Mouse (Mus musculus) olfactory bulb, adult 2 months (tissue): ENCODE measurements around the gene Lmod1. TPM values are rescaled to one million over a fixed set of nuclear protein-coding genes. Genes with fewer than 3 reads are reported as not detected.
A peak's percentile ranks its signal among the peaks of the same experiment; 100 is the strongest.
"Not testable (repeated sequence)": the region's sequence is repeated elsewhere in the genome, so short reads cannot be mapped to it uniquely, and the experiment has no call there.

ENCODE experiments used
- H3K27ac ChIP-seq: fragments of 200-500 bp; 2 replicates; pipeline ENCODE4 v1.5.1; 2012; ENCODE audit warnings: low read depth, low read length; ENCODE audit not compliant: insufficient read depth
- H3K4me1 ChIP-seq: fragments of 200-500 bp; 2 replicates; pipeline ENCODE4 v1.6.1; 2012; ENCODE audit warnings: low read length; ENCODE audit not compliant: control insufficient read depth, insufficient read depth
- H3K4me3 ChIP-seq: fragments of 200-500 bp; 2 replicates; pipeline ENCODE4 v1.5.1; 2012; ENCODE audit warnings: mild to moderate bottlenecking, low read depth, low read length, moderate library complexity; ENCODE audit not compliant: insufficient read depth
- CTCF ChIP-seq: fragments of 200-500 bp; IDR thresholded peaks from 2 replicates; pipeline ENCODE4 v1.5.1; 2012; ENCODE audit warnings: low read depth, mild to moderate bottlenecking, low read length, moderate library complexity; ENCODE audit not compliant: insufficient read depth
- POLR2A ChIP-seq: fragments of 200-500 bp; IDR thresholded peaks from 2 replicates; pipeline ENCODE4 v1.6.1; 2012; ENCODE audit warnings: mild to moderate bottlenecking, low read depth, low read length, moderate library complexity; ENCODE audit not compliant: insufficient read depth
- WGBS: fragments of 180-500 bp; shearing (Covaris S2); methylation state at CpG from one replicate; pipeline ENCODE4 v1.1.7; 2018; 5-methylcytosine and 5-hydroxymethylcytosine counted together
- polyA plus RNA-seq: library from polyadenylated mRNA; stranded (reverse); fragments of >200 nt; gene quantifications from 2 replicates; pipeline ENCODE4 v1.2.4, GENCODE M21; 2012; ENCODE audit warnings: low replicate concordance; ENCODE audit not compliant: missing spikeins, insufficient read depth, insufficient read length

Lmod1 gene
- polyA plus RNA-seq, 1 experiment, result not detected

DNA sequence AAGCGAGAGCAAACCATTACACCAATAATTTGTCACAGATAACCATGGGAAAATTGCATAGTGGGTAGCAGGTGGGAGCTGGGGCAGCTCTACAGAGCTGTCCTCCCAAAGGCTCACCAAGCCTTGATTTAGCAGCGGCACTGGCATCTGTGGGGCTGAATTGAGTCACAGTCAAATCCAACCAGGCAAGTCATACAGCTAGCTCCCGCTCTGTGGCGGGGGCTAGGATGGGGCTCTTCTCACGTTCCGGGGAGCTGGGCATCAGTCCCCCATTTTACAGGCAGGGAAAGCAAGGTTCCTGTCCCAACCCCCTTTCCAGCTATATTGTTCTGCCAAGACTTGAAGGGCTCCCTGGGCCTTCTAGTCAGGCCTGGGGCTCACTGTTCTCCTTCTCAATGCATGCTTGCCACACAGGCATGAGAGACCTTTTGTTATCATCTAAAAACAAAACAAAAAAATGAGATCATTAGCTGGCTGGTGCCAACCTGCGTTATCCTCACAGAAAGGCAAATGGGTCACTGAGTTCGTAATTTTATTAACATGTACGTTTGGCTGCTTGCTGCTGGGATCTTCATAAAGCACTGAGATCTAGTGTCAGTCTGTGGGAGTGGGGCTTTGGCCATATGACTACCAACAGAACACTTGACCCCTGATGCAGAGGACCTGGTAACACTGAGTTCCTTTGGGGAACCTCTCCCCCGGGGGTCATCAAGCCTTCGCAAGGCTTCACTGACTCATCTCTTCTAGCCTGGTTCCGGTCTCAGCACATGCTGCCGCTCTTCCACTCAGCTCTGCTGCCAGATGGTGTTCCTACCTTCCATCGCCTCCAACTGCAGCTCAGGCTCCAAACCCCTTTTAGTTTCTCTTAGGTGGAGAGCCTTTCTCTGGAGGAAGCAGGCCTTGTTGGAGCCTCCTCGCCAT is 55.7 kb downstream of the Lmod1 start:
- no peak overlapping the region for H3K4me3 ChIP-seq
- WGBS, result 28% methylated on average over 15 of the region's 15 CpGs
- peaks cover 28% of the 10 kb centered on the region for H3K4me1 ChIP-seq
- no peak for TF ChIP-seq POLR2A
- TF ChIP-seq CTCF, result no peak
- peak overlapping the region; percentile 89 for H3K27ac ChIP-seq

DNA sequence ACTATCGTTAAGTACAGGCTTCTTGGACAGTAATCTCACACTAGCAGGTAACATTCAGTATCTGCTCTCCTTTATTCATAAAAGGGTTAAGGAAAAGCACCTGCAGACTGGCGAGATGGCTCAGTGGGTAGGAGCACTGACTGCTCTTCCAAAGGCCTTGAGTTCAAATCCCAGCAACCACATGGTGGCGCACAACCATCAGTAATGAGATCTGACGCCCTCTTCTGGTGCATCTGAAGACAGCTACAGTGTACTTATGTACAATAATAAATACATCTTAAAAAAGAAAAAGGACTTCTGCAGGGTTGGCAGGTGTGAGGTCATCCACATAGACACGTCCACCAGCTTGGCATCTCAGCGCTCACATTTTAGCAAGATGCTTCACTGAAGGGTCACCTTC is 57.0 kb downstream of the Lmod1 start:
- 71% methylated on average over 6 of the region's 6 CpGs for whole genome bisulfite sequencing
- not testable (repeated sequence) for H3K4me3 ChIP-seq, H3K27ac ChIP-seq
- H3K4me1 ChIP-seq, result peaks cover 26% of the 10 kb centered on the region

DNA sequence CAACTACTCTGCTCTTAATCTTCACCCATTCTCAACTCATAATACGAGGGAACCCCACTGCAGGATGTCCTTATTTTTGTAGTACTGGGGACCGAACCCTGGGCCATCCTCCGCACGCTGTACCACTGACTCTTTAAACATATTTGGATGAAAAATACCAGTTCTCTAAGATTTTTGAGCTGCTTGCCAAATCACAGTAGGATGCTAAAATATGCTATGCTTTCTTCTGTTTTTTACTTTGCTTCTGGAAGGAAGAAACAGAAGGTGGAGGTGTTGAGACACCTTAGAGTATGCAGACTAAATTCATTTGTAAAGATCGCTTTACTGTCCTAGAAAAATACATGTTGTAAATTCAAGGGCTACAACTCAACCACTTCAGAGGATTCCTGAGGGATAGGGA is 59.6 kb downstream of the Lmod1 start:
- WGBS, result 93% methylated on average over 5 of the region's 5 CpGs
- no peak overlapping the region for H3K27ac ChIP-seq
- H3K4me1 ChIP-seq, result peaks cover 12% of the 10 kb centered on the region
- H3K4me3 ChIP-seq, result no peak overlapping the region
- TF ChIP-seq POLR2A (no peak), CTCF (no peak)

DNA sequence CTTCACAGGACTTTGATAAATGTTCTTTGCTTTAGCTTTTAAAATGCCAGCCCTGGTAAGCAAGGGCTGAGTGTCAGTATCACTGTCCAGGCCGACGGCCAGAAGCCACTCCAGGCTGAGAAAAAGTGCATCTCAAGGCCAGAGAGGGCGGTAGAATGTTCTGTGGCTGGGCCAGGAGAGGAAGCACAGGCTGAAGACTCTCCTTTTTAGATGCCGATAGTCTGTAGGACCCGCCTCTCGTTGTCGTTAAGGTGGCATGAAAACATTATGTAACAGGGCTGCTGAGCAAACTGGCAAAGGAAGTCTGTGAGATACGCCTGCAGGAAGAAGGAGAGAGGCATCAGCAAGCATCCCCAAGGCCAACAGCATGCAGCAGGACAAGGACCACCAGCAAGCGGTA is 60.6 kb downstream of the Lmod1 start:
- 65% methylated on average over 9 of the region's 9 CpGs for WGBS
- Histone ChIP-seq H3K27ac (no peak overlapping the region), H3K4me3 (no peak overlapping the region), H3K4me1 (peaks cover 7% of the 10 kb centered on the region)
- TF ChIP-seq POLR2A, result no peak
- no peak for TF ChIP-seq CTCF

DNA sequence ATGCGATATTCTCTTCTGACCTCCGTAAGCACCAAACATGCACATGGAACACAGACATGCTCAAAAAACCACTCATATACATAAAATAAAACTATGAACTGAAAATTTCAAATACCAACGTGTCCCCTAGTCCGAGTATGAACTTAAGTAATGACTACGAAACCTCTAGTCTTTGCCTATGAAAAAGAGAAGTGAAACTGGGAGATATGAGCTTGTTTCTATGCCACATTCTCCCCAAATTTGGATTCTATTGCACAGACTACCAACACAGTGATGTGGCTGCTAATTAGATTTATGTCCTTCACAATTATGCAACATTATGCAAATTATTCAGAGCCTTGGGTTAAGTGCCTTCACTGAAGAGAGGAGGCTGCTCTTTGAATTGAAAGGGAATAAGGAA is 74.9 kb downstream of the Lmod1 start:
- no peak overlapping the region for H3K4me3 ChIP-seq
- H3K27ac ChIP-seq, result no peak overlapping the region
- no peak for TF ChIP-seq POLR2A
- H3K4me1 ChIP-seq, result no peaks in the 10 kb centered on the region
- WGBS, result 95% methylated on average over 5 of the region's 5 CpGs

DNA sequence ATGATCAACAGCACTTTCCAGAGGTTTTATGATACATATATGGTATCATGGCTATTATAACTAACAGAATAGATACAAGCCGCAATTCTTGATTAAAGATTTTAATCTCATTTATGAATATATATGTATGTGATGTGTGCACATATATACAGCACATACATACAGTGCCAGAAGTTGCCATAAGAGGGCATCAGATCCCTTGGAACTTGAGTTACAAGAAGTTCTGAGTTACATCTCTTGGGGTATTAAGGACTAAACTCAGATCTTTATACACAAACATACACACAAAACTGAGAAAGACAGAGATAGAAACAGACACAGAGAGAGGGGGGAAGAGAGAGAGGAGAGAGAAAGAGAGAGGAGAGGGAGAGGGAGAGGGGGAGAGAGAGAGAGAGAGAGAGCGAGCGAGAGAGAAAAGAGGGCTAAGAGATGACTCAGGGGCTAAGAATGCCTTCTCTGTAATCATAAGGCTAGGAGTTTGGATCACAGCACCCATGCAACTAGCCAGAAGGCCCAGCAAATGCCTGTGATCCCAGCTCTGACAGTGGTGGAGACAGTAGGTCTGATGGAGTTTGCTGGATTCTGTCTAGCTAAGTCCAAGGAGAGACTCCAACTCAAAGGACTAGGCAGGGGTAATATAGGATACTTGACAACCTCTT is 77.0 kb downstream of the Lmod1 start:
- 75% methylated on average over 3 of the region's 3 CpGs for WGBS
- Histone ChIP-seq H3K4me1 (no peaks in the 10 kb centered on the region), H3K27ac (no peak overlapping the region), H3K4me3 (no peak overlapping the region)
- TF ChIP-seq CTCF, result no peak
- no peak for TF ChIP-seq POLR2A

DNA sequence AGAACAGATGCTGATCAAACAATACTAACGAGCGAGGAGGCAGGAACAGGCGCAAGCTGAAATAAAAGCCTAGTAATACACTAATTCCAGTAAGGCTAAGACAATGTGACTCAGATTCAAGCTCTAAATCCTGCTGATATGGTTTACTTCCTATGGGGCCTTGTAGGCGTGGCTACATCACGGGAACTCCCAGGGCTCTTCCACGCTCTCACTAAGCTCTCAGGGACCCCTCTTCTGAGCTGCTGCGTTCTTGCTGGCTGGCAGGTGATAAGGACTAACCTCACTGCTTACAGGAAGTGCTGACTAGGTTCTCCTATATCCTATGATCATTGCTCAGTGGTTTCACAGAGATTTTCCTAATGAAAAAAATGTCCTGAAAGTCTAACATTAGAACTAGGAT is 80.7 kb downstream of the Lmod1 start:
- TF ChIP-seq CTCF (no peak), POLR2A (no peak)
- Histone ChIP-seq H3K4me3 (no peak overlapping the region), H3K27ac (no peak overlapping the region), H3K4me1 (no peaks in the 10 kb centered on the region)
- 69% methylated on average over 7 of the region's 7 CpGs for WGBS

DNA sequence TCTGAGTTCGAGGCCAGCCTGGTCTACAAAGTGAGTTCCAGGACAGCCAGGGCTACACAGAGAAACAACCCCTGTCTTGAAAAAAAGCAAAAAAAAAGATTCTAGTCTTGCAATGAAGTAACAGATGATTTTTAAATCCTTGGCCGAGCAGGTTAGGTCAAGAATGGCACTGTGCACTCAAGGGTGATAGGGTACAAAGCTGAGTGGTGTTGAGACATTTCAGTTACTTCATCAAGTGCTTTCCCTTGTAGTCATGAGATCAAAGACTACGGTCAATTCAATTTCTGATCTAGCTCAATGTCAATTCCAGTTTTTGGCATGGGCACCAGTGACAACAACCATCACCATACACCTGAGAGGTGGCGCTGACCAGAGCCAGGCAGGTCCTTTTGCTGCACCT is 84.4 kb downstream of the Lmod1 start:
- H3K4me3 ChIP-seq, result no peak overlapping the region
- H3K4me1 ChIP-seq, result 0 out of 2 replicates have a peak, but pooled peaks cover 2% of the 10 kb centered on the region
- H3K27ac ChIP-seq, result no peak overlapping the region
- WGBS, result 97% methylated on average over 4 of the region's 4 CpGs
- TF ChIP-seq POLR2A (no peak), CTCF (no peak)

DNA sequence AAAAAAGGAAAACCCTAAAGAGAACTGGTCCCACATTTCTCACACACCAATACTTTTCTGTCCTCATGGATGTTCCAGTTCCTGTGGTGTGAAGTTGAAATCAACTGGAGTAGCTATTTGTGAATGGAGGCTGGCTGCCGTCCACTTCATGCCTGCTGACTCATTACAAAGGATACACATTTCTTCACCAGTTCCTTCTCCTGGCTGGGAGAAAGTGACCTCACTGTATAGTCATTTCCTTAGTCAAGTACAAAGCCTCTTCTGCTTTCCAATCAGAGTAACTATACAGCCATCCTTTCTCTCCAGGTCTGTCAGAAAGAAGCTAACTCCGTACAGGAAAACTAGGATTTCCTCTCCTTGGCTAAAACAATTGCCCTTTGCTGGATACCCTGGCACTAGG is 86.4 kb downstream of the Lmod1 start:
- Histone ChIP-seq H3K4me1 (0 out of 2 replicates have a peak, but pooled peaks cover 2% of the 10 kb centered on the region), H3K4me3 (no peak overlapping the region), H3K27ac (no peak overlapping the region)
- 21% methylated on average over 2 of the region's 2 CpGs for WGBS
- TF ChIP-seq POLR2A (no peak), CTCF (no peak)
